ENCODE assay signal across 24 mouse cellular contexts in the genomic region with DNA sequence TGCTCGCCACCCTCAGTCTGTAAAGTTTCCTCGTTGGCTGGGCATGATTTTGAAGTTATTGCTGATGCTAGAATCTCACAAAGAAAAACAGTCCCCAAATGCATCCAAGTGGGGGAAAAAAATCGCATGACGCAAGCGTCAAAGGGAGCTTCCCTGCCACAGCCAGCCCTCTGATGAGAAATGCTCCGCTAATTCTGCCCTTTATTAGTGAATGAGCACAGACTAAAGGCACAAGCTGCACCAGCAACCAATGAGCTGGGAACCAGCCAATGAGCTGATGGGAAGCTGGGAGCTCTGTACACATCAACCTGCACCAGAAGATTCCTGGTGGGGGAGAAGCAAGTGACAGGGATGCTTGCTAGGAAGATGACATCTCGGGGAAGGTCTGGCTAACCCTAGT. TPM values are rescaled to one million over a fixed set of nuclear protein-coding genes. Genes with fewer than 3 reads are reported as not detected.
DNase-seq lines count a peak whose midpoint lies in the region; ATAC-seq and TF ChIP-seq lines count a peak whose summit lies in the region.
"Had no signal": no experiment of that assay in that cellular context is flagged by ENCODE, and none has a peak within 500 bp of the region (broad histone marks: within the 10 kb centered on the region; RNA-seq: fewer than 3 reads in every experiment).

No protein-coding gene starts in this region.

- no peak overlapping the region for H3K27ac ChIP-seq in forebrain, embryonic 13.5 days
- H3K27ac ChIP-seq in forebrain, embryonic 11.5 days (ENCODE audit: low read depth, low read length): no peak overlapping the region
- peak overlapping the region; percentile 28; the same call in 1 of the 2 replicates for H3K27ac ChIP-seq in layer of hippocampus, adult 2 months
- H3K27ac ChIP-seq: embryonic facial prominence, embryonic 15.5 days; intestine, embryonic 15.5 days had no signal

- no peaks in the 10 kb centered on the region for H3K9me3 ChIP-seq in forebrain, embryonic 13.5 days (replicated peaks)
- H3K9me3 ChIP-seq in forebrain, embryonic 11.5 days (ENCODE audit: control insufficient read depth, low read length): no peaks in the 10 kb centered on the region
- H3K9me3 ChIP-seq: embryonic facial prominence, embryonic 15.5 days; G1E; heart, embryonic 12.5 days; intestine, embryonic 15.5 days had no signal

- ATAC-seq in forebrain, embryonic 13.5 days: peak; percentile 55; the same call in 1 of the 2 replicates
- no peak for ATAC-seq in forebrain, embryonic 11.5 days (replicated peaks; ENCODE audit: low FRiP score)
- peak; percentile 33 for ATAC-seq in frontal cortex, adult (ENCODE audit: low TSS enrichment)
- ATAC-seq: activated CD4-positive, CD25-positive, alpha-beta regulatory T cell, adult 4 months; CD4-positive, CD25-positive, alpha-beta regulatory T cell, adult 4 months; intestine, embryonic 15.5 days had no signal

- no peak overlapping the region for H3K4me3 ChIP-seq in forebrain, embryonic 13.5 days
- H3K4me3 ChIP-seq in forebrain, embryonic 11.5 days (ENCODE audit: low read depth, low read length): no peak overlapping the region
- H3K4me3 ChIP-seq in layer of hippocampus, adult 2 months: no peak overlapping the region
- H3K4me3 ChIP-seq: embryonic facial prominence, embryonic 15.5 days; erythroblast, embryonic 14.5 days; heart, embryonic 12.5 days; intestine, embryonic 15.5 days had no signal

- peaks cover 25% of the 10 kb centered on the region; the same call in 1 of the 2 replicates for H3K36me3 ChIP-seq in forebrain, embryonic 13.5 days (ENCODE audit: poor library complexity, severe bottlenecking)
- H3K36me3 ChIP-seq in forebrain, embryonic 11.5 days (ENCODE audit: control insufficient read depth, insufficient read depth, low read length): no peaks in the 10 kb centered on the region
- H3K36me3 ChIP-seq: G1E; intestine, embryonic 15.5 days had no signal

- DNase-seq in forebrain, embryonic 11.5 days (ENCODE audit: low spot score): no peak
- no peak for DNase-seq in frontal cortex, postnatal 25 days (ENCODE audit: low spot score in 2 of 2)
- DNase-seq in layer of hippocampus, adult 2 months (ENCODE audit: low spot score in 2 of 2): no peak
- DNase-seq in layer of hippocampus, postnatal 14 days (ENCODE audit: low spot score in 2 of 2): no peak
- peak; percentile 37 for DNase-seq in brain, adult 2 months (ENCODE audit: low read depth, low spot score)
- no peak for DNase-seq in cerebellum, postnatal 36 days
- DNase-seq: adrenal gland, postnatal 14 days; B cell, adult 2 months; cerebellum, adult 2 months; cerebellum, postnatal 10 days; embryo, embryonic 11 days; gastrocnemius, postnatal 10 days; heart, adult 18-20 months; kidney, adult 18-20 months had no signal

- no peaks in the 10 kb centered on the region for H3K27me3 ChIP-seq in forebrain, embryonic 13.5 days
- no peaks in the 10 kb centered on the region for H3K27me3 ChIP-seq in forebrain, embryonic 11.5 days (ENCODE audit: control insufficient read depth, insufficient read depth, low read length)
- H3K27me3 ChIP-seq: embryonic facial prominence, embryonic 15.5 days; heart, embryonic 12.5 days; intestine, embryonic 15.5 days had no signal

- peaks cover 9% of the 10 kb centered on the region for H3K4me1 ChIP-seq in forebrain, embryonic 13.5 days
- no peaks in the 10 kb centered on the region; the same call in 1 of the 2 replicates for H3K4me1 ChIP-seq in forebrain, embryonic 11.5 days (replicated peaks; ENCODE audit: control insufficient read depth, insufficient read depth, low read length)
- H3K4me1 ChIP-seq: embryonic facial prominence, embryonic 15.5 days; heart, embryonic 12.5 days; intestine, embryonic 15.5 days had no signal

- TF ChIP-seq CTCF in layer of hippocampus, adult 2 months (conservative IDR thresholded peaks at IDR 0.05): no peak

- peak overlapping the region; percentile 31 for H3K4me2 ChIP-seq in forebrain, embryonic 13.5 days
- no peak overlapping the region for H3K4me2 ChIP-seq in forebrain, embryonic 11.5 days (ENCODE audit: low read depth, low read length, severe bottlenecking)
- H3K4me2 ChIP-seq: embryonic facial prominence, embryonic 15.5 days; heart, embryonic 12.5 days; intestine, embryonic 15.5 days had no signal

- H3K9ac ChIP-seq in forebrain, embryonic 13.5 days: no peak overlapping the region
- H3K9ac ChIP-seq in forebrain, embryonic 11.5 days (ENCODE audit: low read length): no peak overlapping the region
- H3K9ac ChIP-seq: embryonic facial prominence, embryonic 15.5 days; heart, embryonic 12.5 days; intestine, embryonic 15.5 days had no signal

- WGBS in forebrain, embryonic 13.5 days: 35% methylated on average over 7 of the region's 7 CpGs
- WGBS in forebrain, embryonic 11.5 days: 58% methylated on average over 7 of the region's 7 CpGs

RNA-seq across cellular contexts. Expression of gene Mab21l3, which starts 11.0 kb away (rescaled TPM):
- polyA plus RNA-seq in forebrain, embryonic 13.5 days (2015; fragmentation: Nextera tagmentation; extraction: Ambion mirVana): 0.50 and 0.54 TPM in 2 replicates
- polyA plus RNA-seq in forebrain, embryonic 11.5 days (2014; fragmentation: Nextera tagmentation; extraction: Ambion mirVana): 0.92 and 1.2 TPM in 2 replicates
- total RNA-seq in layer of hippocampus, adult 2 months (2021): under 1 TPM in 1 of 2 experiments, not detected in 1; 0.22 TPM
- total RNA-seq in layer of hippocampus, postnatal 14 days (2021): under 1 TPM in 1 of 2 experiments, not detected in 1; 0.18 TPM
- total RNA-seq: common myeloid progenitor, adult 5-6 weeks had no signal
- polyA plus RNA-seq: activated CD4-positive, CD25-positive, alpha-beta regulatory T cell, adult 4 months; CD4-positive, CD25-positive, alpha-beta regulatory T cell, adult 4 months; erythroblast, embryonic 14.5 days; G1E had no signal
